Mouse (Mus musculus): ENCODE measurements around the gene Asb10. TPM values are rescaled to one million over a fixed set of nuclear protein-coding genes. Genes with fewer than 3 reads are reported as not detected.

The Asb10 gene
- polyA plus RNA-seq (2015; fragmentation: Nextera tagmentation; extraction: Ambion mirVana) = 0.17 and 0.35 TPM in 2 replicates

DNA sequence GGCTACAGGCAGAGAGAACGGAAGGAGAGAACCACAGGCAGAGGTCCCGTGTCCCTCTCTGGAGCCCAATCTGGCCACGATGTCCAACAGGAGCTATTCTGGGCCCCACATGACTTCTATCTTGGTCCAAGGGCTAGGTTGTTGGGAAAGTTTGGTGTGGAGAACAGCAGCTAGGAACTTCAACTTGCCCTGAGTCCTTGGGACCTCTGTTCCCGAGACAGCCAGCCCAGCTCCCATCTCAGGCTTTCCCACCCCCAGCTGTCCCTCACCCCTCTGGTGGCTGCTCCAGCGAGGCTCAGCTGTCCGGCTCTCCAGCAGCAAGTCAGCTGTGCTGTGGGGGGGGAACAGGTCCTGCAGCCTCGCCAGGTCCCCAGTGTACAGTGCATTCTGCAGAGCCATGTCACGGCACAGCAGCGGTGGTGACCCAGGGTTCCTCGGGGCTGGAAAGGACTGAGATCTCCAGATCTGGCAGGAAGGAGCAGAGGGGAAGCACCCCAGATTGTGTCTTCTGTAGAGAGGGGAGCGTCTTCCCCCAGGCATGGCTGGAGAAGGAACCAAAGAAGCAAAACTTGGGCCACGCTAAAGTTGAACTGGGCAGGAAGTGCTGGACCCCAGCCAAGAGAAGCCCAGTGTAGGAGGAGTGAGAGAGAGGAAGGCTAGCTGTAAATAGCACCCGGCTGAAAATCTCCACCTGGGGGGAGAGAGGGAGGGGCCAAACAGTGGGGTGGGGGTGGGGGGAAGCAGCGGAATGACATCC, at the start of gene Asb10:
TSS of gene Asb10 (minus strand) at position 592 of the 757 bp plus-strand sequence.

GRCm38 (mm10) chr5:24586547-24587199, 45.9 kb upstream of the Asb10 start, which contains the start of gene Chpf2:
Chpf2 (plus strand) TSS chr5:24586741.

DNA sequence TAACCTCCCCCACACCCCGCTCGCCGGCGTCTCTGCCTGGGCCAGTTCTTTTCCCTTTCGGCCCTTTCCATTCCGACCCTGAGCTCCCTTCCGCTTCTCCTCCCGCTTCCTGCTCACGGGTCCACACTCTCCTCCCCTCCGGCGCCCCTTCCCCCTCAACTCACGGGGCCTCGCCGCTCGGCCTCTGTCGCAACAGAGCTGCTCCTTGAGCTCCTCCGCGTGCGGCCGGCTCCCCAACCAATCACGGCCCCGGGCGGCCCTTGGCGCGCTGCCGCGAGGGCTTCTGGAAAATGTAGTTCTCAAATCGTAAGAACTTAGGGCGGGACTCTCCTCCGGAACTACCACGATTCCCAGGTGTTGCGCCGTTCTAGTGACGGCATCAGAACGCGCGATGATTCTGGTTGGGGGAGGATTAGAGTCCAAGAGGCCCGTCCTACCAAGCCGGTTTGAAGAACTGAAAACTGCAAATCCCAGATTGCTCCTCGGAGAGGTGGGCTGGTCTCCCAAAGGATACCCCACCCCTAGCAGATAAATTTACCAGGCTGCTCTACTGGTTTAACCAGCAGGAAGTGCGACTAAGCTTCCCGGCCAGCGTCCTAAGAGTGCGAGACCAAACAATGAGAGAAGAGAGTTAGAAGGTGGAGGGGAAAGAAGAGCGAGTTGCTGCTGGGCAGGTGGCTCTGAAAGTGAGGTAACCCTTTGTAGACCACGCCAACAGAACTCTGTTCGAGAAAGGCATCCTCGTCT, 36.6 kb upstream of the Asb10 start, which contains the start of gene Abcf2:
TSS of gene Abcf2 (minus strand) at position 285 of the 747 bp plus-strand sequence.

DNA sequence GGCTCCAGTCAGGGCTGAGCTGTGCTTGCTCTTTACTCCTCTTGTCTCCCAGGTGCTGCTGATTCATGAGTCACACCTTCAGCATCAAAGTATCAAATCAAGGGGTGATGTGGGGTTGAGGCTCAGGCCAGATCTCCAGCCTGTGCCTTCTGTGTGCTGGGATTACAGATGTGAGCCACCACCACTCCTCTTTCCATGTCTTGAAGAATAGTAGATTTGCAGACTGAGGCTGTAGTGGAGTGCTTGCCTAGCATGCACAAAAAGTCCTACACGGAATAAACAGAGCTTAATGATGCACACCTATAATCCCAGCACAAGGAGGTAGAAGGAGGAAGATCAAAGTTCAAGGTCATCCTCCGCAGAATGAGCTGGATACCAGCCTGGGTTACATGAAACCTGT, 15.9 kb upstream of the Asb10 start, which contains the start of gene 4931409K22Rik:
TSS of gene 4931409K22Rik (minus strand) at position 101 of the 400 bp plus-strand sequence.

GRCm38 (mm10) chr5:24526889-24527230, 13.9 kb downstream of the Asb10 start, which contains the start of gene Gbx1:
Gbx1 (minus strand) TSS chr5:24527202.

Other genes with a start within 250 kb of the Asb10 start
- gene Kcnh2, start 189.4 kb downstream of the Asb10 start, polyA plus RNA-seq (2015; fragmentation: Nextera tagmentation; extraction: Ambion mirVana) = 0.69 and 0.80 TPM in 2 replicates
- 3.1 and 4.4 TPM in 2 replicates for gene Nos3, start 176.2 kb downstream of the Asb10 start, polyA plus RNA-seq (2015; fragmentation: Nextera tagmentation; extraction: Ambion mirVana)
- 1.1 and 2.0 TPM in 2 replicates for gene Atg9b, start 148.8 kb downstream of the Asb10 start, polyA plus RNA-seq (2015; fragmentation: Nextera tagmentation; extraction: Ambion mirVana)
- gene Abcb8, start 147.3 kb downstream of the Asb10 start, polyA plus RNA-seq (2015; fragmentation: Nextera tagmentation; extraction: Ambion mirVana) = 20.3 and 21.0 TPM in 2 replicates
- gene Asic3, start 127.6 kb downstream of the Asb10 start, polyA plus RNA-seq (2015; fragmentation: Nextera tagmentation; extraction: Ambion mirVana) = not detected in 2 replicates
- gene Cdk5, start 117.4 kb downstream of the Asb10 start, polyA plus RNA-seq (2015; fragmentation: Nextera tagmentation; extraction: Ambion mirVana) = 13.7 and 16.6 TPM in 2 replicates
- 9.1 and 10.4 TPM in 2 replicates for gene Slc4a2, start 117.1 kb downstream of the Asb10 start, polyA plus RNA-seq (2015; fragmentation: Nextera tagmentation; extraction: Ambion mirVana)
- gene Fastk, start 95.7 kb downstream of the Asb10 start, polyA plus RNA-seq (2015; fragmentation: Nextera tagmentation; extraction: Ambion mirVana) = 45.3 and 48.4 TPM in 2 replicates
- gene Tmub1, start 93.1 kb downstream of the Asb10 start, polyA plus RNA-seq (2015; fragmentation: Nextera tagmentation; extraction: Ambion mirVana) = 6.6 and 8.3 TPM in 2 replicates
- gene Agap3, start 88.8 kb downstream of the Asb10 start, polyA plus RNA-seq (2015; fragmentation: Nextera tagmentation; extraction: Ambion mirVana) = 12.6 and 14.8 TPM in 2 replicates
- gene Gbx1, start 13.8 kb downstream of the Asb10 start, polyA plus RNA-seq (2015; fragmentation: Nextera tagmentation; extraction: Ambion mirVana) = 0.04 TPM in 1 of 2 replicates, not detected in the other
- 0.07 and 0.10 TPM in 2 replicates for gene 4931409K22Rik, start 15.8 kb upstream of the Asb10 start, polyA plus RNA-seq (2015; fragmentation: Nextera tagmentation; extraction: Ambion mirVana)
- 47.8 and 49.0 TPM in 2 replicates for gene Abcf2, start 36.5 kb upstream of the Asb10 start, polyA plus RNA-seq (2015; fragmentation: Nextera tagmentation; extraction: Ambion mirVana)
- 11.3 and 14.3 TPM in 2 replicates for gene Chpf2, start 45.8 kb upstream of the Asb10 start, polyA plus RNA-seq (2015; fragmentation: Nextera tagmentation; extraction: Ambion mirVana)
- 2.4 and 3.6 TPM in 2 replicates for gene Smarcd3, start 83.4 kb upstream of the Asb10 start, polyA plus RNA-seq (2015; fragmentation: Nextera tagmentation; extraction: Ambion mirVana)
- 15.3 and 17.1 TPM in 2 replicates for gene Nub1, start 144.6 kb upstream of the Asb10 start, polyA plus RNA-seq (2015; fragmentation: Nextera tagmentation; extraction: Ambion mirVana)
- 2.3 and 4.0 TPM in 2 replicates for gene Wdr86, start 189.7 kb upstream of the Asb10 start, polyA plus RNA-seq (2015; fragmentation: Nextera tagmentation; extraction: Ambion mirVana)
- 1.9 and 2.4 TPM in 2 replicates for gene Crygn, start 217.0 kb upstream of the Asb10 start, polyA plus RNA-seq (2015; fragmentation: Nextera tagmentation; extraction: Ambion mirVana)

Measured in spleen, postnatal 0 days (tissue).